Mouse (Mus musculus): Measurements from ENCODE around the gene Rnf157. TPM values are rescaled to one million over a fixed set of nuclear protein-coding genes. Genes with fewer than 3 reads are reported as not detected.

Rnf157 gene
- 0.26 TPM for polyA plus RNA-seq (2014; fragmentation: Illumina TruSeq; extraction: RNeasy Lipid Tissue Mini Kit (QIAGEN cat#74804); ENCODE audit: low replicate concordance)

GRCm38 (mm10) chr11:116412904-116413630, at the start of gene Rnf157:
Gene Rnf157 (minus strand): TSS chr11:116413032.

GRCm38 (mm10) chr11:116433356-116434286, 20.8 kb upstream of the Rnf157 start, which contains the start of gene Ubald2:
Gene Ubald2 (plus strand): TSS chr11:116434094.

GRCm38 (mm10) chr11:116335244-116336036, 77.4 kb downstream of the Rnf157 start, which contains the start of gene Foxj1:
Gene Foxj1 (minus strand): TSS chr11:116335399.

GRCm38 (mm10) chr11:116307019-116307725, 105.7 kb downstream of the Rnf157 start, which contains the start of gene Exoc7:
Gene Exoc7 (minus strand): TSS chr11:116307233.

Other genes starting within 250 kb of the Rnf157 start
- gene Fbf1, start 244.9 kb downstream of the Rnf157 start, polyA plus RNA-seq (2014; fragmentation: Illumina TruSeq; extraction: RNeasy Lipid Tissue Mini Kit (QIAGEN cat#74804); ENCODE audit: low replicate concordance) = 2.9 TPM
- 1.2 TPM for gene Ten1, start 214.2 kb downstream of the Rnf157 start, polyA plus RNA-seq (2014; fragmentation: Illumina TruSeq; extraction: RNeasy Lipid Tissue Mini Kit (QIAGEN cat#74804); ENCODE audit: low replicate concordance)
- gene Acox1, start 214.0 kb downstream of the Rnf157 start, polyA plus RNA-seq (2014; fragmentation: Illumina TruSeq; extraction: RNeasy Lipid Tissue Mini Kit (QIAGEN cat#74804); ENCODE audit: low replicate concordance) = 380 TPM
- not detected for gene Evpl, start 175.0 kb downstream of the Rnf157 start, polyA plus RNA-seq (2014; fragmentation: Illumina TruSeq; extraction: RNeasy Lipid Tissue Mini Kit (QIAGEN cat#74804); ENCODE audit: low replicate concordance)
- 4.7 TPM for gene Srp68, start 138.8 kb downstream of the Rnf157 start, polyA plus RNA-seq (2014; fragmentation: Illumina TruSeq; extraction: RNeasy Lipid Tissue Mini Kit (QIAGEN cat#74804); ENCODE audit: low replicate concordance)
- not detected for gene Galr2, start 132.1 kb downstream of the Rnf157 start, polyA plus RNA-seq (2014; fragmentation: Illumina TruSeq; extraction: RNeasy Lipid Tissue Mini Kit (QIAGEN cat#74804); ENCODE audit: low replicate concordance)
- 2.3 TPM for gene Exoc7, start 105.8 kb downstream of the Rnf157 start, polyA plus RNA-seq (2014; fragmentation: Illumina TruSeq; extraction: RNeasy Lipid Tissue Mini Kit (QIAGEN cat#74804); ENCODE audit: low replicate concordance)
- gene Foxj1, start 77.6 kb downstream of the Rnf157 start, polyA plus RNA-seq (2014; fragmentation: Illumina TruSeq; extraction: RNeasy Lipid Tissue Mini Kit (QIAGEN cat#74804); ENCODE audit: low replicate concordance) = not detected
- gene Ubald2, start 21.1 kb upstream of the Rnf157 start, polyA plus RNA-seq (2014; fragmentation: Illumina TruSeq; extraction: RNeasy Lipid Tissue Mini Kit (QIAGEN cat#74804); ENCODE audit: low replicate concordance) = 7.6 TPM
- gene Qrich2, start 53.2 kb upstream of the Rnf157 start, polyA plus RNA-seq (2014; fragmentation: Illumina TruSeq; extraction: RNeasy Lipid Tissue Mini Kit (QIAGEN cat#74804); ENCODE audit: low replicate concordance) = not detected
- 84.6 TPM for gene Prpsap1, start 81.2 kb upstream of the Rnf157 start, polyA plus RNA-seq (2014; fragmentation: Illumina TruSeq; extraction: RNeasy Lipid Tissue Mini Kit (QIAGEN cat#74804); ENCODE audit: low replicate concordance)
- 0.85 TPM for gene Sphk1, start 117.9 kb upstream of the Rnf157 start, polyA plus RNA-seq (2014; fragmentation: Illumina TruSeq; extraction: RNeasy Lipid Tissue Mini Kit (QIAGEN cat#74804); ENCODE audit: low replicate concordance)
- gene Ube2o, start 168.4 kb upstream of the Rnf157 start, polyA plus RNA-seq (2014; fragmentation: Illumina TruSeq; extraction: RNeasy Lipid Tissue Mini Kit (QIAGEN cat#74804); ENCODE audit: low replicate concordance) = 0.78 TPM
- gene Aanat, start 173.4 kb upstream of the Rnf157 start, polyA plus RNA-seq (2014; fragmentation: Illumina TruSeq; extraction: RNeasy Lipid Tissue Mini Kit (QIAGEN cat#74804); ENCODE audit: low replicate concordance) = not detected
- gene Rhbdf2, start 214.0 kb upstream of the Rnf157 start, polyA plus RNA-seq (2014; fragmentation: Illumina TruSeq; extraction: RNeasy Lipid Tissue Mini Kit (QIAGEN cat#74804); ENCODE audit: low replicate concordance) = not detected
- gene Prcd, start 240.5 kb upstream of the Rnf157 start, polyA plus RNA-seq (2014; fragmentation: Illumina TruSeq; extraction: RNeasy Lipid Tissue Mini Kit (QIAGEN cat#74804); ENCODE audit: low replicate concordance) = not detected
- gene Cygb, start 241.3 kb upstream of the Rnf157 start, polyA plus RNA-seq (2014; fragmentation: Illumina TruSeq; extraction: RNeasy Lipid Tissue Mini Kit (QIAGEN cat#74804); ENCODE audit: low replicate concordance) = 0.22 TPM